Mouse (Mus musculus) lung, adult 2 months (tissue): ENCODE results near the gene Wnt7b.

Source experiments
- CTCF ChIP-seq: fragments of 200-500 bp; IDR thresholded peaks from 2 replicates; pipeline ENCODE4 v1.5.1; 2011; ENCODE audit warnings: mild to moderate bottlenecking, low read length, control low read depth; ENCODE audit not compliant: insufficient read depth
- POLR2A ChIP-seq: fragments of 200-500 bp; IDR thresholded peaks from 2 replicates; pipeline ENCODE4 v1.6.1; 2011; ENCODE audit warnings: low read depth, mild to moderate bottlenecking, control low read depth, low read length, borderline replicate concordance; ENCODE audit errors: extremely low read depth

DNA sequence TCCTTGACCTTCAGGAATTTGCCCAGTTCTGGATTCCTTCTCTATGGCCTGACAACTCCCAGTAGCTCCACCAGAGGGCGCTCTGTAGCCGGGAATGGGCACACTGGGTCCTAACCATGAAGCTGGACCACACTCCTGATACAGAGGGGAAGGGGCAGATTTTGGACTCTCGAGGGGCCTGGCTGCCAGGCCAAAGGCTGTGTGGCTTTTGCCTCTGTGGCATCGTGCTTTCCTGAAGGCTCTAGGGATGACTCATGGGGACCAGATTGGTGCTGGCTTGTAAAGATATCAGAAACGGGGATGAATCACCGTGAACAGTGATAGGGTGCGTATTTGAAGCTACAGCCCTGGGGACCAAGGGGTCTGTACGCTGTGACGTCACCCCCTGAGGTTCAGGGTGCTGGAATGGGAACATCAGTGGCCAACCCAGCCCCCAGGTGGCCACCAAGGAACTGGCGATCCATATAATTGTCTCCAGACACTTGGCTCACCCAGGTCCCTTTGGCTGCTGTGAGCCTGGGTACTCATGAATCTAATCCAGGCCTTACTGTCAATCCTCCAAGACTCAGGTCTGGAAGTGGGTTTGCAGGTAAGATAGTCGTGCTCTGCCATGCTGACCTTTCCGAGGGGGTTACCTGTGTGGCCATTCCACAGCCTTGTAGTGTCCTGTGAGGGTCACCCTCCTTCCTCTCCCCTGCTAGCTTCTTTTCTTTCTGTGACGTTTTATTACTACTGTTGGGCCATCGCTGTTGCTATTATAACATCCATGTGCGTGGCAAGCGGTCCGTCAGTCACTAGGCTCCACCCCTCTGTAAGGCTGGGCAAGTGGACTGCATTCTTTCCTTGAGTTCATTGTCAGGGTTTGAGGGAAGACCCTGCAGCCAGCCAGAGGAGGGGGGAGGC is 17.0 kb upstream of the Wnt7b start:
- TF ChIP-seq CTCF (peak; percentile 94), POLR2A (no peak)
